Mouse (Mus musculus): ENCODE measurements around the gene Car5b.

Gene Car5b

DNA sequence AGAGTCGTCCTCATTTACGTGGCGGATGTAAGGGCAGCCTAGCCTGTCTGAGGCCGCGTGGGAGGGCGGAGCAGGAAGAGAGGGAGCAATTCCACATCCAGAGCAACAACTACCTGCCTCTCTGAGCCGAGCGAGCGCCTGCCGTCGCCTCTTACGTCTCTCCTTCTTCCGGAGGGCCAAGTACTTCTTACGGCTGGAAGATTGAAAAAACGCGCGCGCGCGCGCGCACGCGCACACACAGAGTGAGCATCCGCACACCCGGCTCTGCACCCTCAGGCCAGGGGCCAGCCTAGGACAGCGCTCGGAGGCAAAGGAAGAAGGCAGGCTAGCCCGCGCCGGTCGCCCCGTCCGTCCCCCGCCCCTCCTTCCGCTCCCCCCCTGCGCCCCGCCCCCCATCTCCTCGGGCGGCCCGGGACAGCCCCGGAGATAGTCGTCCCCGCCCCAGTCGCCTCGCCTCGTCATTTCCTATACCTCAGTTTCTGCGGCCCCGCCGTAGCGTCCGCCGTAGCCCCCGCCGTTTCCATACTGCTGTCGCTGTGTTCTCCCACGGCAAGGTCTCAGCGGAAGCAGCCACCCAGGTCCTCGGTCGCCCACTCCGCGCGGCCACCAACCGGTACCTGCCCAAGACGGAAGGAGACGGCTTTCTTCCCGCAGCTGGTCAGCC, 69.9 kb downstream of the Car5b start:
- peak; percentile 46 for DNase-seq

DNA sequence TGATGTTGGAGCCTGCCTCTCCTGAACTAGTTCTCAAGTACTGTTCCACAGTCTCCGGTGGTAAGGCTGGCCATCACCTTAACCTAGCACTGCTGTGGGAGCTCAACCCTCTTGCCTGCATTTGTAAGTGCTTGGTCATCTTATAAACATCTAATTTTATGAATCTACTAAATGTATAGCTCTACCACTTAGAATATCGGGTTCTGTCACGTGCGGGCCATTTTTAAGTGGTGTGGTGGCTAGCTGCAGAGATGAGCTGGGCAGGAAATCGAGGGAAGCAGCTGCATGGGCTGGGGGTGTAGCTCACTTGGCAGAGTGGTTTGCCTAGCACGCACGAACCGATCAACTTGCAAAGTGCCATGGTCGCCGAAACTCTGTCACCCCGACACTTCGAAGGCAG, 70.4 kb downstream of the Car5b start:
- DNase-seq = no peak

DNA sequence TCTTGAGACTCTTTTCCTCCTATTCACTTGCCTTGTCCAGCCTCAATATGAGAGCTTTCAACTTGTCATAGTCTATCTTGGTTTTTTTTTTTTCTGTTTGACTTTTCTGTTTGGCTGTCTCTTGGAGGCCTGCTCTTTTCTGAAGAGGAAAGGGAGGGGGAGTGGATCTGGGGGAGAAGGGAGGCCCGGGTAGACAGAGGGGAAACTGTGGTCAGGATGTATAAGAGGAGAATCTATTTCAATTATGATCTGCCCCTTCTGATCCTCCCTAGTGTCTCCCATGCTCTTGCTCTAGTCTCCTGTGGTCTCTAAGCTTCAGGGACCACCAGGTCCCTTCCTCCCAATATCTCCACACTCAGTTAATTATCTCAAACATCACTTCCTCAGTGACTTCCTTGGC, 76.2 kb downstream of the Car5b start:
- no peak for DNase-seq

DNA sequence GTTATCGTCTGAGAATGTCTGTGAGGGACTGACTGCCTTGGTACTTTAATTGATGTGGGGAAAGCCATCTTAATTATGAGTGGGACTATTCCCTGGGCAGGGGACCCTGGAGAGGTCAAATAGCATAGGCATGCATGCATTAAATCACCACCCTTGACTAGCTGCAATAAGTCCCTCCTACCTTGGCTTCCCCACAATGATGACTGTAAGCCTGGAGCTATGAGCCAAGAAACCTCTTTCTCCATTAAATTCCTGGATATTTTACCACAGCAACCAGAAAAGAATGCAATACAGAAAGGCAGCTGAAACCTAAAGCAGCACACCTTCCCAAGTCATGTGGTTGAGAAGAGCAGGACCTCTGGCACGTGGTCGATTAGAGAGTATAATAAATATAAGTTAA, 83.4 kb downstream of the Car5b start:
- no peak for DNase-seq

DNA sequence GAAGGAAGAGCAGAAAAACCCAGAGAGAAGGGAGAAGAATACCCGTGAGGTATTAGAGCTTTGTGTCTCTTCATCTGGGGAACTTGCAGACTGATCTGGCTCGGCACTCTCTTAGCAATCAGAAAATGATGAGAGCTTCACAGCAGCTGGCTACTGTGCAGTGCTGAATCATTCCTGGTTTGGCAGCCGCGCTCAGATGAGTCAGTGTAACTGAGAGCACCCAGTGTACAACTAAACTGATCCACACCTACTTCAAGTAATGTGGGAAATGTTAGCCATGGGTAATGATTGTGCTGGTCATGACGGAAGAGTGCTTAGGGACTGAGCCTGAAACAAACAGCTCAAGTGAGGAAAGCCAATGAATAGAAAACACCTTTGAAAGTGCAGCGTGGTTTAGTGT, 89.2 kb downstream of the Car5b start:
- peak; percentile 14 for DNase-seq

DNA sequence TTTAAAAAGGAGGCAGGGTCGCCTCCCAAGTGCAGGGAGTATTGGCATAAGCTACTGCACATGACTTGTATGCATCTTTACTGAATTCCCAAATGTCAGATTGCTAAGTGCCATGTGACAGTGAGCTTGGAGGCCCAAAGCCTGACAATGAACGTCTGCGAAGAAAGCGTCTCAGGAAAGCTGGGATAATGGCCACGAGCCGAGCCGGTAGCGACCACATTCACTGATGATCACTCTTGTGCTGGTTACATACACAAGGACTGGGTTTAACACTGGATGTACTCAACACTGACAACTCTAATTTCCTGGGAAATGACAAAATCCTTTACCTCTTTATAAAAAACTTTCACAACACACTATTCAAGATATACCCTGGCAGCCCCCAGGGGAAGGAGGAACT, 93.1 kb downstream of the Car5b start:
- DNase-seq = no peak

DNA sequence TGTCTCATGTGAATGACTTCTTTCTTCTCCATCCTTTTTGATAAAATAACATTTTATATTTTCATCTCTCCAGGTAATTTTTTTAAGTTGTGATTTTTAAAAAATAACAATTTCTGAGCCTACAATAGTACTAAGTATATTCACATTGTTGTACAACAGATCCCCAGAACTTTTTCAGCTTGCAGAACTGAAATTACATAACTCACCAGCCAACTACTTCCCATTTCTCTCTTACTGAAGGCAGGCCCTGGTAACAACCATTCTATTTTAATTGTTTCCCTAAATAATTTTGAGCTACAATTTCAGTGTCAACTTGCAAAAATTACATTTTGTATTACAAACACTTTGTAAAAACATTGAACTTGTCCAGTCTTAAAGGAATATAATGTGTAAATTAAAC, 98.2 kb downstream of the Car5b start:
- DNase-seq = no peak

Measured in right cerebral cortex, postnatal 14 days (tissue).